Mouse (Mus musculus) cerebellum, adult 8-10 months (tissue): ENCODE results near the gene Sptssb.
A peak's percentile ranks its signal among the peaks of the same experiment; 100 is the strongest.

Experiments
- DNase-seq: peaks from one replicate; pipeline ENCODE4 v3.0.0; 2022

Sptssb gene

GRCm38 (mm10) chr3:69859858-69860588, at the start of gene Sptssb:
Sptssb (minus strand) TSS chr3:69859940.
- DNase-seq = peak; percentile 77

- no peak for DNase-seq
Observed at GRCm38 (mm10) chr3:69908074-69908473, 48.3 kb upstream of the Sptssb start.

- no peak for DNase-seq
Observed at GRCm38 (mm10) chr3:69907564-69907963, 47.8 kb upstream of the Sptssb start.

- no peak for DNase-seq
Observed at GRCm38 (mm10) chr3:69902787-69903477, 43.2 kb upstream of the Sptssb start.

- no peak for DNase-seq
Observed at GRCm38 (mm10) chr3:69902382-69902781, 42.6 kb upstream of the Sptssb start.

GRCm38 (mm10) chr3:69901874-69902381, 42.2 kb upstream of the Sptssb start:
- DNase-seq = no peak

- no peak for DNase-seq
Observed at GRCm38 (mm10) chr3:69900335-69900734, 40.6 kb upstream of the Sptssb start.

- peak; percentile 71 for DNase-seq
Observed at GRCm38 (mm10) chr3:69897917-69898594, 38.3 kb upstream of the Sptssb start.

GRCm38 (mm10) chr3:69895516-69895915, 35.8 kb upstream of the Sptssb start:
- peak; percentile 31 for DNase-seq

GRCm38 (mm10) chr3:69892187-69893094, 32.7 kb upstream of the Sptssb start:
- DNase-seq = no peak

- peak; percentile 20 for DNase-seq
Observed at GRCm38 (mm10) chr3:69885866-69886265, 26.1 kb upstream of the Sptssb start.

GRCm38 (mm10) chr3:69883710-69884109, 24.0 kb upstream of the Sptssb start:
- no peak for DNase-seq

GRCm38 (mm10) chr3:69877538-69877937, 17.8 kb upstream of the Sptssb start:
- DNase-seq = no peak

- no peak for DNase-seq
Observed at GRCm38 (mm10) chr3:69874721-69875120, 15.0 kb upstream of the Sptssb start.

GRCm38 (mm10) chr3:69872661-69873327, 13.1 kb upstream of the Sptssb start:
- DNase-seq = no peak

- no peak for DNase-seq
Observed at GRCm38 (mm10) chr3:69871174-69871573, 11.4 kb upstream of the Sptssb start.

GRCm38 (mm10) chr3:69869702-69870101, 10.0 kb upstream of the Sptssb start:
- no peak for DNase-seq

GRCm38 (mm10) chr3:69861789-69862395, 2.2 kb upstream of the Sptssb start:
- peak; percentile 30 for DNase-seq

- DNase-seq = peak; percentile 81
Observed at GRCm38 (mm10) chr3:69860589-69861521, 1.1 kb upstream of the Sptssb start.

- no peak for DNase-seq
Observed at GRCm38 (mm10) chr3:69839485-69839884, 20.3 kb downstream of the Sptssb start.
